Mouse (Mus musculus) neural tube, embryonic 11.5 days (tissue): ENCODE results near the gene Smad6. TPM values are rescaled to one million over a fixed set of nuclear protein-coding genes. Genes with fewer than 3 reads are reported as not detected.

Experiments used
- ATAC-seq: fragments of 200-750 bp; cut with Nextera tagmentation; 2 replicates; pipeline ENCODE4 v1.8.0; 2017; ENCODE audit warnings: moderate number of reproducible peaks, mild to moderate bottlenecking, moderate TSS enrichment, moderate library complexity; ENCODE audit not compliant: insufficient read depth, low FRiP score, low TSS enrichment
- DNase-seq: peaks from one replicate; pipeline ENCODE4 v3.0.0-alpha.2; 2015; ENCODE audit warnings: low spot score
- H3K27ac ChIP-seq: fragments of 300-500 bp; sonication (generic); 2 replicates; pipeline ENCODE4 v1.5.1; 2014; ENCODE audit warnings: low read depth, mild to moderate bottlenecking, low read length
- H3K27me3 ChIP-seq: fragments of 300-500 bp; sonication (generic); 2 replicates; pipeline ENCODE4 v1.6.1; 2014; ENCODE audit warnings: mild to moderate bottlenecking, low read length, mixed read lengths; ENCODE audit not compliant: control insufficient read depth, insufficient read depth
- H3K36me3 ChIP-seq: fragments of 300-500 bp; sonication (generic); 2 replicates; pipeline ENCODE4 v1.6.1; 2014; ENCODE audit warnings: mild to moderate bottlenecking, low read length, moderate library complexity, mixed read lengths; ENCODE audit not compliant: control insufficient read depth, insufficient read depth
- H3K4me1 ChIP-seq: fragments of 300-500 bp; sonication (generic); 2 replicates; pipeline ENCODE4 v1.6.1; 2014; ENCODE audit warnings: low read length, mixed read lengths; ENCODE audit not compliant: control insufficient read depth, insufficient read depth
- H3K4me2 ChIP-seq: fragments of 300-500 bp; sonication (generic); 2 replicates; pipeline ENCODE4 v1.6.1; 2014; ENCODE audit warnings: low read depth, mild to moderate bottlenecking, moderate library complexity
- H3K4me3 ChIP-seq: fragments of 300-500 bp; sonication (generic); 2 replicates; pipeline ENCODE4 v1.5.1; 2014; ENCODE audit warnings: low read depth, low read length
- H3K9ac ChIP-seq: fragments of 300-500 bp; sonication (generic); 2 replicates; pipeline ENCODE4 v1.6.1; 2014; ENCODE audit warnings: mild to moderate bottlenecking, low read length
- H3K9me3 ChIP-seq: fragments of 300-500 bp; sonication (generic); 2 replicates; pipeline ENCODE4 v1.6.1; 2016; ENCODE audit warnings: low read length; ENCODE audit not compliant: control insufficient read depth
- WGBS: fragments of 180-500 bp; shearing (Covaris S2); extraction: QIAGEN DNeasy Blood & Tissue Kit; methylation state at CpG from one replicate; pipeline ENCODE4 v1.1.7; 2014; 5-methylcytosine and 5-hydroxymethylcytosine counted together
- polyA plus RNA-seq: library from polyadenylated mRNA; unstranded; fragments of >200 nt; fragmentation: Nextera tagmentation; extraction: Ambion mirVana; gene quantifications from 2 replicates; pipeline ENCODE4 v1.2.1, GENCODE M21; 2014

The Smad6 gene
- polyA plus RNA-seq, 1 experiment from 2014 or later = 6.8 TPM

- Histone ChIP-seq H3K4me1 (peaks cover 34% of the 10 kb centered on the region), H3K9me3 (no peaks in the 10 kb centered on the region), H3K9ac (no peak overlapping the region), H3K4me2 (no peak overlapping the region), H3K27me3 (no peaks in the 10 kb centered on the region), H3K27ac (no peak overlapping the region), H3K36me3 (no peaks in the 10 kb centered on the region), H3K4me3 (no peak overlapping the region)
- 62% methylated on average over 11 of the region's 11 CpGs for WGBS
- no peak for ATAC-seq
- DNase-seq = no peak
These were observed 64.1 kb downstream of the Smad6 start for GRCm38 (mm10) chr9:63957647-63958185.

GRCm38 (mm10) chr9:63956052-63956451 lies 65.8 kb downstream of the Smad6 start:
- Histone ChIP-seq H3K4me1 (peaks cover 29% of the 10 kb centered on the region), H3K9ac (no peak overlapping the region), H3K27ac (no peak overlapping the region), H3K4me3 (no peak overlapping the region), H3K36me3 (no peaks in the 10 kb centered on the region), H3K27me3 (no peaks in the 10 kb centered on the region), H3K4me2 (no peak overlapping the region), H3K9me3 (no peaks in the 10 kb centered on the region)
- DNase-seq (peak; percentile 82), ATAC-seq (no peak)
- whole genome bisulfite sequencing = 30% methylated on average over 9 of the region's 9 CpGs

GRCm38 (mm10) chr9:63953691-63954090 lies 68.2 kb downstream of the Smad6 start:
- no peak overlapping the region for H3K4me3 ChIP-seq
- DNase-seq (no peak), ATAC-seq (no peak)
- no peaks in the 10 kb centered on the region for H3K9me3 ChIP-seq
- no peaks in the 10 kb centered on the region for H3K27me3 ChIP-seq
- no peak overlapping the region for H3K27ac ChIP-seq
- H3K9ac ChIP-seq = no peak overlapping the region
- 51% methylated on average over 35 of the region's 35 CpGs for WGBS
- peaks cover 6% of the 10 kb centered on the region for H3K4me1 ChIP-seq
- H3K36me3 ChIP-seq = no peaks in the 10 kb centered on the region
- H3K4me2 ChIP-seq = no peak overlapping the region

- Histone ChIP-seq H3K9ac (no peak overlapping the region), H3K4me3 (no peak overlapping the region), H3K36me3 (no peaks in the 10 kb centered on the region), H3K4me1 (no peaks in the 10 kb centered on the region; the same call in 1 of the 2 replicates), H3K4me2 (no peak overlapping the region), H3K27me3 (no peaks in the 10 kb centered on the region), H3K27ac (no peak overlapping the region), H3K9me3 (no peaks in the 10 kb centered on the region)
- no peak for ATAC-seq
- no peak for DNase-seq
- whole genome bisulfite sequencing = 92% methylated on average over 2 of the region's 2 CpGs
These were observed 69.3 kb downstream of the Smad6 start for GRCm38 (mm10) chr9:63952591-63952990.

- no peaks in the 10 kb centered on the region; the same call in 1 of the 2 replicates for H3K4me1 ChIP-seq
- H3K9me3 ChIP-seq = no peaks in the 10 kb centered on the region
- H3K27ac ChIP-seq = no peak overlapping the region
- 27% methylated on average over 4 of the region's 4 CpGs for WGBS
- H3K36me3 ChIP-seq = no peaks in the 10 kb centered on the region
- H3K4me2 ChIP-seq = no peak overlapping the region
- no peak for ATAC-seq
- H3K27me3 ChIP-seq = no peaks in the 10 kb centered on the region
- H3K9ac ChIP-seq = no peak overlapping the region
- DNase-seq = no peak
- no peak overlapping the region for H3K4me3 ChIP-seq
These were observed 71.5 kb downstream of the Smad6 start for GRCm38 (mm10) chr9:63950357-63950756.

- ATAC-seq (no peak), DNase-seq (no peak)
- Histone ChIP-seq H3K9me3 (no peaks in the 10 kb centered on the region), H3K4me1 (no peaks in the 10 kb centered on the region; the same call in 1 of the 2 replicates), H3K9ac (no peak overlapping the region), H3K4me3 (no peak overlapping the region), H3K4me2 (no peak overlapping the region), H3K27ac (no peak overlapping the region), H3K36me3 (no peaks in the 10 kb centered on the region), H3K27me3 (no peaks in the 10 kb centered on the region)
- WGBS = 71% methylated on average over 4 of the region's 4 CpGs
These were observed 72.5 kb downstream of the Smad6 start for GRCm38 (mm10) chr9:63949393-63949792.

- Histone ChIP-seq H3K4me2 (no peak overlapping the region), H3K27me3 (no peaks in the 10 kb centered on the region), H3K27ac (no peak overlapping the region), H3K4me1 (no peaks in the 10 kb centered on the region; the same call in 1 of the 2 replicates), H3K36me3 (no peaks in the 10 kb centered on the region), H3K9me3 (no peaks in the 10 kb centered on the region), H3K4me3 (no peak overlapping the region), H3K9ac (no peak overlapping the region)
- 83% methylated on average over 2 of the region's 2 CpGs for WGBS
- ATAC-seq = no peak
- DNase-seq = no peak
These were observed 79.3 kb downstream of the Smad6 start for GRCm38 (mm10) chr9:63942608-63942982.

GRCm38 (mm10) chr9:63941747-63942607 lies 79.9 kb downstream of the Smad6 start:
- no peak overlapping the region for H3K4me2 ChIP-seq
- H3K27ac ChIP-seq = no peak overlapping the region
- H3K9ac ChIP-seq = no peak overlapping the region
- no peaks in the 10 kb centered on the region; the same call in 1 of the 2 replicates for H3K4me1 ChIP-seq
- H3K4me3 ChIP-seq = no peak overlapping the region
- WGBS = 69% methylated on average over 12 of the region's 12 CpGs
- no peaks in the 10 kb centered on the region for H3K9me3 ChIP-seq
- no peak for DNase-seq
- H3K27me3 ChIP-seq = no peaks in the 10 kb centered on the region
- H3K36me3 ChIP-seq = no peaks in the 10 kb centered on the region
- no peak for ATAC-seq

GRCm38 (mm10) chr9:63936256-63936655 lies 85.6 kb downstream of the Smad6 start:
- no peak overlapping the region for H3K9ac ChIP-seq
- no peak overlapping the region for H3K27ac ChIP-seq
- no peak for ATAC-seq
- no peaks in the 10 kb centered on the region for H3K4me1 ChIP-seq
- H3K9me3 ChIP-seq = no peaks in the 10 kb centered on the region
- no peaks in the 10 kb centered on the region for H3K27me3 ChIP-seq
- no peak overlapping the region for H3K4me3 ChIP-seq
- no peak overlapping the region for H3K4me2 ChIP-seq
- DNase-seq = no peak
- 86% methylated on average over 5 of the region's 5 CpGs for WGBS
- H3K36me3 ChIP-seq = no peaks in the 10 kb centered on the region
